Mouse (Mus musculus): ENCODE measurements at regions not wholly inside any gene's neighbourhood (a gene's known extent, or its start where the extent isn't known, plus 50 kb on each side); places are given as distances from the start of the nearest gene placed in this dataset.
"Not testable (repeated sequence)": the region's sequence is repeated elsewhere in the genome, so short reads cannot be mapped to it uniquely, and the experiment has no call there.

- H3K9ac ChIP-seq (ENCODE audit: low read depth, low read length), result no peak overlapping the region
- no peaks in the 10 kb centered on the region for H3K36me3 ChIP-seq (ENCODE audit: control insufficient read depth, insufficient read depth)
- H3K9me3 ChIP-seq (replicated peaks; ENCODE audit: control insufficient read depth, low read length), result peaks cover 3% of the 10 kb centered on the region; the same call in 1 of the 2 replicates
- H3K4me1 ChIP-seq (ENCODE audit: control insufficient read depth, low read depth, low read length), result no peaks in the 10 kb centered on the region
- no peaks in the 10 kb centered on the region for H3K27me3 ChIP-seq (ENCODE audit: control insufficient read depth, insufficient read depth, low read depth, low read length)
- 38% methylated on average over 1 of the region's 1 CpGs for WGBS (ENCODE audit: insufficient replicate concordance)
- H3K27ac ChIP-seq (ENCODE audit: low read length), result no peak overlapping the region
- no peak overlapping the region for H3K4me3 ChIP-seq (ENCODE audit: low read depth, low read length)
- ATAC-seq (ENCODE audit: low read depth), result no peak
- no peak overlapping the region for H3K4me2 ChIP-seq (ENCODE audit: low read depth, low read length)
Observed at GRCm38 (mm10) chr1:95459355-95459754, 145.9 kb downstream of the Fam174a start.

GRCm38 (mm10) chr1:95468095-95468494 lies 154.7 kb downstream of the Fam174a start:
- Histone ChIP-seq H3K36me3 (ENCODE audit: control insufficient read depth, insufficient read depth) (no peaks in the 10 kb centered on the region), H3K4me2 (ENCODE audit: low read depth, low read length) (no peak overlapping the region), H3K27me3 (ENCODE audit: control insufficient read depth, insufficient read depth, low read depth, low read length) (no peaks in the 10 kb centered on the region), H3K9ac (ENCODE audit: low read depth, low read length) (no peak overlapping the region), H3K4me3 (ENCODE audit: low read depth, low read length) (no peak overlapping the region), H3K27ac (ENCODE audit: low read length) (no peak overlapping the region), H3K9me3 (replicated peaks; ENCODE audit: control insufficient read depth, low read length) (no peaks in the 10 kb centered on the region), H3K4me1 (ENCODE audit: control insufficient read depth, low read depth, low read length) (no peaks in the 10 kb centered on the region)
- 10% methylated on average over 2 of the region's 2 CpGs for WGBS (ENCODE audit: insufficient replicate concordance)
- ATAC-seq (ENCODE audit: low read depth), result no peak

DNA sequence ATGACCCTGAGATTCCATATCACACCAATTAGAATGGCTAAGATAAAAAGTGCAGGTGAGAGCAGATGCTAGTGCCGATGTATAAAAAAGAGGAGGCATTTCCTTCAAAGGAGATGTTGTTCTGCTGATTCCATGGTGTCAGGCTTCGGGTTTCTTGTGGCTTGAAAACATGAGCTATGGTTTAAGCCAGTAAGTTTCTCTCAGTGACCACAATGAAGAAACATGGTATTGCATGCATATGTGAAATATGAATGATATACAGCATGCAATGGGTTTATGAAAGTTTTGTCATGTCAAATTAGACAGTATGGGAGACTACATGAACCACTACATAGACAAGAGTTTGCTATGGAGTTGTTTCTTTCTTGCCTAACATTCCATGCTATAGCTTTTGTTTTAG lies 155.3 kb downstream of the Fam174a start:
- no peak overlapping the region for H3K27ac ChIP-seq (ENCODE audit: low read length)
- no peak for ATAC-seq (ENCODE audit: low read depth)
- H3K36me3 ChIP-seq (ENCODE audit: control insufficient read depth, insufficient read depth), result no peaks in the 10 kb centered on the region
- no peak overlapping the region for H3K4me2 ChIP-seq (ENCODE audit: low read depth, low read length)
- no peaks in the 10 kb centered on the region for H3K9me3 ChIP-seq (replicated peaks; ENCODE audit: control insufficient read depth, low read length)
- WGBS (ENCODE audit: insufficient replicate concordance), result 45% methylated on average over 2 of the region's 2 CpGs
- no peak overlapping the region for H3K9ac ChIP-seq (ENCODE audit: low read depth, low read length)
- H3K4me1 ChIP-seq (ENCODE audit: control insufficient read depth, low read depth, low read length), result no peaks in the 10 kb centered on the region
- no peaks in the 10 kb centered on the region for H3K27me3 ChIP-seq (ENCODE audit: control insufficient read depth, insufficient read depth, low read depth, low read length)
- no peak overlapping the region for H3K4me3 ChIP-seq (ENCODE audit: low read depth, low read length)

DNA sequence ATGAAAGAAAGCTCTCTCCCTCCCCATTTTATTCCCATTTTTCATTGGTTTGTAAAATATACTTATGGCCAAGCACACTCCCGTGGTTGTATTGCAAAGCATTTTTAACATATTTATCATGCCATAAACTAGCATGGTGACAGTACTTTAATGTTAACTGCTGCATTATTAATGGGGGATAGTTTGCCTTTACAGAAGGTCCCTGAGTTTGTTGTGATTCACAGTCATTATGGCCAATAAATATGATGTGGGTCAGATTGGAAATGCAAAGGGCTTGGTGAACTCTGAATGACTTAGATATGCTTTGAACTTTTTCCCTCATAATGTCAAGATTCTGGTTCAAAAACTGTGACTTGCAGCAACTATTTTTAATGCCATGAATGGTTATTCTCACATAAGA lies 157.1 kb downstream of the Fam174a start:
- Histone ChIP-seq H3K9me3 (replicated peaks; ENCODE audit: control insufficient read depth, low read length) (no peaks in the 10 kb centered on the region), H3K9ac (ENCODE audit: low read depth, low read length) (no peak overlapping the region), H3K4me1 (ENCODE audit: control insufficient read depth, low read depth, low read length) (no peaks in the 10 kb centered on the region), H3K36me3 (ENCODE audit: control insufficient read depth, insufficient read depth) (no peaks in the 10 kb centered on the region), H3K4me2 (ENCODE audit: low read depth, low read length) (no peak overlapping the region), H3K4me3 (ENCODE audit: low read depth, low read length) (no peak overlapping the region), H3K27ac (ENCODE audit: low read length) (no peak overlapping the region), H3K27me3 (ENCODE audit: control insufficient read depth, insufficient read depth, low read depth, low read length) (no peaks in the 10 kb centered on the region)
- ATAC-seq (ENCODE audit: low read depth), result no peak
- WGBS (ENCODE audit: insufficient replicate concordance), result 57% methylated on average over 1 of the region's 1 CpGs

- no peaks in the 10 kb centered on the region for H3K27me3 ChIP-seq (ENCODE audit: control insufficient read depth, insufficient read depth, low read depth, low read length)
- no peaks in the 10 kb centered on the region for H3K36me3 ChIP-seq (ENCODE audit: control insufficient read depth, insufficient read depth)
- H3K9me3 ChIP-seq (replicated peaks; ENCODE audit: control insufficient read depth, low read length), result no peaks in the 10 kb centered on the region
- no peak overlapping the region for H3K4me2 ChIP-seq (ENCODE audit: low read depth, low read length)
- no peaks in the 10 kb centered on the region for H3K4me1 ChIP-seq (ENCODE audit: control insufficient read depth, low read depth, low read length)
- no peak overlapping the region for H3K4me3 ChIP-seq (ENCODE audit: low read depth, low read length)
- H3K27ac ChIP-seq (ENCODE audit: low read length), result no peak overlapping the region
- ATAC-seq (ENCODE audit: low read depth), result no peak
- no peak overlapping the region for H3K9ac ChIP-seq (ENCODE audit: low read depth, low read length)
Observed at GRCm38 (mm10) chr1:95493004-95493403, 174.4 kb downstream of the St8sia4 start.

GRCm38 (mm10) chr1:95500671-95501070 lies 166.7 kb downstream of the St8sia4 start:
- ATAC-seq (ENCODE audit: low read depth); H3K9ac ChIP-seq (ENCODE audit: low read depth, low read length); H3K27me3 ChIP-seq (ENCODE audit: control insufficient read depth, insufficient read depth, low read depth, low read length): not testable (repeated sequence)

GRCm38 (mm10) chr1:95508718-95509117 lies 158.7 kb downstream of the St8sia4 start:
- Histone ChIP-seq H3K36me3 (ENCODE audit: control insufficient read depth, insufficient read depth) (no peaks in the 10 kb centered on the region), H3K9me3 (replicated peaks; ENCODE audit: control insufficient read depth, low read length) (no peaks in the 10 kb centered on the region), H3K9ac (ENCODE audit: low read depth, low read length) (no peak overlapping the region), H3K4me3 (ENCODE audit: low read depth, low read length) (no peak overlapping the region), H3K4me1 (ENCODE audit: control insufficient read depth, low read depth, low read length) (no peaks in the 10 kb centered on the region), H3K27me3 (ENCODE audit: control insufficient read depth, insufficient read depth, low read depth, low read length) (no peaks in the 10 kb centered on the region), H3K27ac (ENCODE audit: low read length) (no peak overlapping the region), H3K4me2 (ENCODE audit: low read depth, low read length) (no peak overlapping the region)
- no peak for ATAC-seq (ENCODE audit: low read depth)
- WGBS (ENCODE audit: insufficient replicate concordance), result 69% methylated on average over 2 of the region's 2 CpGs

More at GRCm38 (mm10) chr1:95500671-95501070, 166.7 kb downstream of the St8sia4 start:
- H3K4me2 ChIP-seq (ENCODE audit: low read depth, low read length); H3K27ac ChIP-seq (ENCODE audit: low read length); H3K36me3 ChIP-seq (ENCODE audit: control insufficient read depth, insufficient read depth); H3K9me3 ChIP-seq (replicated peaks; ENCODE audit: control insufficient read depth, low read length); H3K4me1 ChIP-seq (ENCODE audit: control insufficient read depth, low read depth, low read length); H3K4me3 ChIP-seq (ENCODE audit: low read depth, low read length): not testable (repeated sequence)

DNA sequence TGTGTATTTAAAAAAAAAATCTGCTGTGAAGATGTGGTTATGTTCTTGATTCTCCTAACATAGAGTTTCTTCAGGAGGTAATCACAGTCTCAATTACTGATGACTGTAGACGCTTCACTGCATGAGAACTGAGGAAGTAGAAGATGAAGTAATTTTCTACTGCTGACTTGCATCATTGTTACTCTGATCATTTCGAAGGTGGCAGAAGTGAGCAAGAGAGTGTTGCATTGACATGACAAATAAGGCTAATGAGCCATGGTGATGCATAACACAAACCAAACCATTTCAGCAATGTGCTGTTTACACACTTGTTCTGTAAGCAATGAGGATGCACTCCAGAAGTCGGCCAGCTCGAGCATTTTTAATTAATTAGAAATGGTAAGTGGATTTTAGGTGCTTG lies 138.6 kb downstream of the St8sia4 start:
- WGBS (ENCODE audit: insufficient replicate concordance), result 43% methylated on average over 4 of the region's 4 CpGs
- Histone ChIP-seq H3K4me2 (ENCODE audit: low read depth, low read length) (no peak overlapping the region), H3K9me3 (replicated peaks; ENCODE audit: control insufficient read depth, low read length) (no peaks in the 10 kb centered on the region), H3K4me3 (ENCODE audit: low read depth, low read length) (no peak overlapping the region), H3K27ac (ENCODE audit: low read length) (no peak overlapping the region), H3K4me1 (ENCODE audit: control insufficient read depth, low read depth, low read length) (no peaks in the 10 kb centered on the region), H3K9ac (ENCODE audit: low read depth, low read length) (no peak overlapping the region), H3K27me3 (ENCODE audit: control insufficient read depth, insufficient read depth, low read depth, low read length) (no peaks in the 10 kb centered on the region), H3K36me3 (ENCODE audit: control insufficient read depth, insufficient read depth) (no peaks in the 10 kb centered on the region)
- ATAC-seq (ENCODE audit: low read depth), result no peak

DNA sequence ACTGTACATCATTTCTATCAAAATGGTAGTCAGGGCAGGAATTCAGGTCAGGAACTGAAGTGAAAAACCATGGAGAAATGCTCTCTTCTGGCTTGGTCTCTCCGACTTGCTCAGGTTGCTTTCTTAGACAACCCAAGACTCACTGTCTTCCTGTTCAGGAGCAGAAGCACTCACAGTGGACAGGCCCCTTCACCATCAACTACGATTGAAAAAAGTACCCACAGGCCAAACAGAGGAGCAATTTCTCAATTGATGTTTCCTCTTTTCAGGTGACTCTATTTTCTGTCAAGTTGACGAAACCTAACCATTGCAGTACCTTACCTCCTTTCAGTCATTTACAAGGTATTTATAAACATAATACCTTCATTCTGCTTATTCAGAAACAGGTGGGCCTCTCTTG lies 136.4 kb downstream of the St8sia4 start:
- Histone ChIP-seq H3K27me3 (ENCODE audit: control insufficient read depth, insufficient read depth, low read depth, low read length) (no peaks in the 10 kb centered on the region), H3K36me3 (ENCODE audit: control insufficient read depth, insufficient read depth) (no peaks in the 10 kb centered on the region), H3K9me3 (replicated peaks; ENCODE audit: control insufficient read depth, low read length) (no peaks in the 10 kb centered on the region), H3K4me1 (ENCODE audit: control insufficient read depth, low read depth, low read length) (no peaks in the 10 kb centered on the region), H3K4me2 (ENCODE audit: low read depth, low read length) (no peak overlapping the region), H3K4me3 (ENCODE audit: low read depth, low read length) (no peak overlapping the region), H3K27ac (ENCODE audit: low read length) (no peak overlapping the region), H3K9ac (ENCODE audit: low read depth, low read length) (no peak overlapping the region)
- WGBS (ENCODE audit: insufficient replicate concordance), result 47% methylated on average over 3 of the region's 3 CpGs
- no peak for ATAC-seq (ENCODE audit: low read depth)

All from liver, embryonic 16.5 days (tissue).